Mouse (Mus musculus): ENCODE measurements around the gene Wnk1.

GRCm38 (mm10) chr6:120024577-120024976 lies 13.9 kb downstream of the Wnk1 start:
- TF ChIP-seq CTCF (IDR thresholded peaks at IDR 0.05; ENCODE audit: low read depth, low read length) (no peak), TAL1 (conservative IDR thresholded peaks at IDR 0.05; ENCODE audit: low read depth, low read length) (peak; percentile 74)

Data from G1E (cell line).